Comparison of ENCODE assay signal across 17 mouse cellular contexts in genomic region chr9:57687751-57688150, GRCm38 (mm10). TPM values are rescaled to one million over a fixed set of nuclear protein-coding genes. Genes with fewer than 3 reads are reported as not detected.
"Had no signal": no experiment of that assay in that cellular context is flagged by ENCODE, and none has a peak within 500 bp of the region (broad histone marks: within the 10 kb centered on the region; RNA-seq: fewer than 3 reads in every experiment).

TSS of gene Cyp1a1 (plus strand) at chr9:57687928.

- H3K27me3 ChIP-seq: midbrain, embryonic 15.5 days; neural tube, embryonic 12.5 days had no signal

- H3K4me1 ChIP-seq: midbrain, embryonic 12.5 days; midbrain, embryonic 15.5 days; neural tube, embryonic 12.5 days; neural tube, embryonic 15.5 days had no signal

- ATAC-seq: intestine, postnatal 0 days; midbrain, embryonic 15.5 days had no signal

- H3K4me2 ChIP-seq: midbrain, embryonic 12.5 days; midbrain, embryonic 15.5 days; neural tube, embryonic 12.5 days; neural tube, embryonic 15.5 days had no signal

- H3K36me3 ChIP-seq: midbrain, embryonic 12.5 days; midbrain, embryonic 15.5 days; neural tube, embryonic 12.5 days; neural tube, embryonic 15.5 days had no signal

- H3K9ac ChIP-seq: midbrain, embryonic 12.5 days; midbrain, embryonic 15.5 days; neural tube, embryonic 12.5 days; neural tube, embryonic 15.5 days had no signal

- DNase-seq: layer of hippocampus, adult 9-11 months; layer of hippocampus, postnatal 36 days; right cerebral cortex, adult 18-20 months; right cerebral cortex, postnatal 14 days had no signal

- H3K4me3 ChIP-seq: layer of hippocampus, adult 2 months; left cerebral cortex, adult 2 months; midbrain, embryonic 12.5 days; midbrain, embryonic 15.5 days; neural tube, embryonic 12.5 days; neural tube, embryonic 15.5 days had no signal

- H3K9me3 ChIP-seq: midbrain, embryonic 12.5 days; midbrain, embryonic 15.5 days; neural tube, embryonic 12.5 days; neural tube, embryonic 15.5 days had no signal

- H3K27ac ChIP-seq: kidney, postnatal 0 days; layer of hippocampus, adult 2 months; left cerebral cortex, adult 2 months; midbrain, embryonic 12.5 days; midbrain, embryonic 15.5 days; neural tube, embryonic 12.5 days; neural tube, embryonic 15.5 days; stomach, postnatal 0 days had no signal

RNA-seq across cellular contexts. Expression of gene Cyp1a1, which starts in this region (rescaled TPM):
- polyA plus RNA-seq: intestine, embryonic 14.5 days; limb, embryonic 11.5 days; lung, embryonic 16.5 days; midbrain, embryonic 12.5 days; neural tube, embryonic 12.5 days; stomach, embryonic 14.5 days had no signal
